Mouse (Mus musculus): ENCODE measurements at regions not wholly inside any gene's neighbourhood (a gene's known extent, or its start where the extent isn't known, plus 50 kb on each side); places are given as distances from the start of the nearest gene placed in this dataset.

DNA sequence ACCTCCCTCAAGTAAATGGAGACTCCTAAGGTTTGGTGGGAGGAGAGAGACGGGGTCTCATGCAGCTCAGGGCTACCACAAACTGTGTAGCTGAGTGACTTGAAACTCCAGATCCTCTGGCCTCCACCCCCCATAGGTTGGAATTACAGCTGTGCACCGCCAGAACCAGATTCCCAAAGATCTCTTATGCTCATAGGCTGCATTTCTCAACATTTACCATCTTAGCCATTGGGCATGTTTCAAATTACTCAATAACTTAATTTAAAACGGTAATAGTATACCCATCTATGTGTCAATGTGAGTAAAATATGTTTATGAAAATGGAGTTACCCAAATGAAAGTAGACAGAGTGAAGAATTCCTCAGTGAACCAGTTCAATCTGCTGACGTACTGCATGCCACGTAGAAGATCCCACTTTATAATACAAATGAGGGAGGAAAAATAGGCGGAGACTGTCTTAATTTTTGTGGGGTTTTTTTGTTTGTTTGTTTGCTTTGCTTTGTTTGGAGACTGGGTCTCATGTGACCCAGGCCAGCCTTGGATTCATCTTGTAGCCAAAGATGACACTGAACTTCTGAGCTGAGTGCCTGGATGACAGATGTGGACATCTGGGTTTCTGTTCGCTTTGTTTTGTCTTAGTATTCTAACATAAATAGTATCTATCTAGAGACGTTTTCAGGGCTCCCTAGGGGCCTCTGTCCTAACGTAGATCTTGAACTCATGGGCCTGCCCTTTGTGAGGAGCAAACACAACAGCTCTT is 79.1 kb downstream of the Rhob start:
- POLR2A ChIA-PET, result no interaction called here

GRCm38 (mm10) chr12:8418890-8419289 is 80.9 kb downstream of the Rhob start:
- POLR2A ChIA-PET, result no interaction called here
- CTCF ChIA-PET, result no interaction called here

More for the DNA sequence above, 79.1 kb downstream of the Rhob start:
- CTCF ChIA-PET, result no interaction called here

DNA sequence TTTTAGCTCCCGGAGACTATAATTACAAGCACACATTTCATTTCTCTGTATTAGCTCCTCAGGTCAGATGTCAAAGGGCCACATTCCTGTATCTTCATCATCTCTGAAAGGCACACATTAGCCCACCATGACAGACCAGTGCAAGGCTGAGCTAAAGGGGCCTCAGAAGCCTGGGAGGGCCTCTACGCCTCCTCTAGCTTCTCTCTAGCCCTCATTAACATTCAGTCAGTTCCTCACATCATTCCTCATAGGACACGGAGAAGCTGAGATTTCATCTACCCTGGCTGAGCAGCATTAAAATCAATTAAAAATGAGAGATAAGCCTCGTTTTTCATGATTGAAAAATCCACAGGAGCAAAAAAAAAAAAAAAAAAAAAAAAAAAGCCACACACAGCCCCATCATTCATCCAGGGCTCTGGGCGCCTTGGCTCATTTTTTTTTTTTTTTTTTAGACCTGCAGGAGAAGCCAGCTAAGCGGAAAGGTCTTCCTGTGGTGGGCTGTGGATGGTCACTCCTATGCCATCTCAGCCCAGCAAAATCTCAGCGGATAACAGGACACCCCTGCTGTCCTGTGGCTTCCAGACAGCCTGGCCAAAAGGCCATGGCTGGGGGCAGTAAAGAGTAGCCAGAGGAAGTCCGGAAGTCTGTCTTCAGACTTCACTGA is 82.5 kb downstream of the Rhob start:
- POLR2A ChIA-PET, result interaction anchor here in 1 of 4 experiments (0.6 kb wide), 1 partner anchor 901 kb away, joined by 4 read pairs; no protein-coding TSS in a partner anchor
- CTCF ChIA-PET, result interaction anchor here (0.6 to 0.7 kb wide), 5 partner anchors 16 to 239 kb away, joined by 3 to 12 read pairs (median 7); no protein-coding TSS in a partner anchor

GRCm38 (mm10) chr12:8412125-8412524 is 87.7 kb downstream of the Rhob start:
- CTCF ChIA-PET, result interaction anchor here in 2 of 4 experiments (0.7 to 2.2 kb wide), 2 partner anchors 78 to 86 kb away, joined by 6 to 7 read pairs; no protein-coding TSS in a partner anchor
- POLR2A ChIA-PET, result interaction anchor here in 2 of 4 experiments (0.9 to 3.4 kb wide), 3 partner anchors 18 to 88 kb away, joined by 3 to 12 read pairs (median 10); partner anchors contain the start of gene Rhob (in 1 of the 2)

- POLR2A ChIA-PET, result interaction anchor here in 3 of 4 experiments (0.7 to 3.4 kb wide), 7 partner anchors 8 to 90 kb away, joined by 3 to 12 read pairs (median 5); partner anchors contain the start of gene Rhob (in 3 of the 3)
- CTCF ChIA-PET, result interaction anchor here in 1 of 4 experiments (2.2 kb wide), 1 partner anchor 84 kb away, joined by 6 read pairs; no protein-coding TSS in a partner anchor
Observed at GRCm38 (mm10) chr12:8410410-8411341, 89.1 kb downstream of the Rhob start.

DNA sequence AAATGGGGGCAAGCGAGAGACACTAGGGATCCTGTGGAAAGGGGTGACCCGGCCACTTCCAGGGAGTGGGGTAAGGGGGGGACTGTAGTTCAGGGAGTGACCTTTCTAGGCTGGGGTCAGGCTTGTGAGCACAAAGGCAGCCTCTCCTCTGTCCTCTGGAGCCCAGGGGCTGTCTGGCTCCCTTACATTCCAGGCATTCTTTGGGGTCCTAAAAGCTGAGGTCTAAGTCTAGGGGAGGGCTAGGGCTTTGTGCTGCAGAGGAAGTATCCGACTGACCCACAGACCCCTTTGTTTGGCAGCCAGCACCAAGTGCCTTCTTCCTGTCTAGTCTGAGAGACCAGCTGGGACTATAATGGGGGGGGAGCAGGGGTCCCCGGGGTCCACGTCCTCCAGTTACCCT is 88.9 kb downstream of the Hs1bp3 start:
- ChIA-PET POLR2A (interaction anchor here in 2 of 4 experiments (1.0 to 1.8 kb wide), 6 partner anchors 9 to 98 kb away, joined by 3 to 8 read pairs (median 4); partner anchors contain the start of gene Rhob (in 2 of the 2)), CTCF (no interaction called here)

DNA sequence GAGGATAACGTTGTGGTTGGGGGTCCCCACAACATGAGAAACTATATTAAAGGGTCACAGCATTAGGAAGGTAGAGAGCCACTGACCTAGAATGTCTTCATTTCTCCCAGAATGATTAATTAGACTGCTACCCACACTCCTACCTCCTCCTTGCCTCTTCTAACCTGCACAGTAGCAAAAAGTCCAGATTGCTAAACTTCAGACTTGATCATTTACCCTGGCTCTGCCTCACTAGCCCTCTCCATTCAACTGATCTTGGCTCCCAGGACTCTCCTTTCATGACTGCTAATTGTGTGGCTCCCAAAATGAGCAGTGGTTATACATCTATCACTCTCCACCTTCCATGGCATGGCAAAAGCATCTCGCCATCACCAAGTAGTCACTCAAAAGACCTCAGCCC is 88.1 kb downstream of the Hs1bp3 start:
- CTCF ChIA-PET, result no interaction called here
- POLR2A ChIA-PET, result interaction anchor here in 1 of 4 experiments (1.8 kb wide), 1 partner anchor 99 kb away, joined by 5 read pairs; the partner anchor contains the start of gene Rhob

GRCm38 (mm10) chr12:8400345-8401130 is 87.3 kb downstream of the Hs1bp3 start:
- ChIA-PET CTCF (interaction anchor here in 1 of 4 experiments (0.6 kb wide), 1 partner anchor 74 kb away, joined by 3 read pairs; no protein-coding TSS in a partner anchor), POLR2A (interaction anchor here in 2 of 4 experiments (1.2 to 1.8 kb wide), 2 partner anchors 99 to 100 kb away, joined by 3 to 5 read pairs; partner anchors contain the start of gene Rhob (in 2 of the 2))

DNA sequence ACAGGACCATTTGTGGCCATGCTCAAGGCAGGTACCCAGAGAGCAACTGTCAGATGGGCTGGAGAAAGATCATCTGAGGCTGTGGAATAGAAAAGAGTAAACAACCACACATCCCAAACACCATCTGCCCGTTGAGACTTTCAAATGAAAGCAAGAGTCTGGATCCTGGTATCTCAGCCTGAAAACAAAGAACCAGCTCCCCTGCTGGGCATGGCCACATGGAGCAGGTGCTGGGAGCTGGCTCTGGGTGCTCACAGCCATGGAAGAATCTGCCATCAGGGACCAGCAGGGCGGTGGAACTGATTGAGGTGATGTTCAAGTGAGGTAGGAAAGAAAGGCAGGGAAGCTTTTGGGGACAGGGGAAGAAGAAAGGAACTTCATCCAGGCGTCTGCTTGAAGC is 85.6 kb downstream of the Hs1bp3 start:
- ChIA-PET CTCF (no interaction called here), POLR2A (interaction anchor here in 1 of 4 experiments (2.0 kb wide), 1 partner anchor 101 kb away, joined by 8 read pairs; the partner anchor contains the start of gene Rhob)

- POLR2A ChIA-PET, result interaction anchor here in 2 of 4 experiments (1.0 to 1.8 kb wide), 2 partner anchors 12 to 104 kb away, joined by 4 read pairs; partner anchors contain the start of gene Rhob (in 1 of the 2)
- CTCF ChIA-PET, result interaction anchor here in 1 of 4 experiments (0.7 kb wide), 1 partner anchor 30 kb away, joined by 5 read pairs; no protein-coding TSS in a partner anchor
Observed at GRCm38 (mm10) chr12:8396408-8396807, 83.2 kb downstream of the Hs1bp3 start.

- POLR2A ChIA-PET, result interaction anchor here in 2 of 4 experiments (1.4 to 4.4 kb wide), 5 partner anchors 9 to 105 kb away, joined by 4 to 23 read pairs (median 6); partner anchors contain the start of gene Rhob (in 2 of the 2)
- CTCF ChIA-PET, result no interaction called here
Observed at GRCm38 (mm10) chr12:8394894-8395297, 81.7 kb downstream of the Hs1bp3 start.

- ChIA-PET POLR2A (interaction anchor here in 2 of 4 experiments (0.6 to 4.4 kb wide), 7 partner anchors 8 to 106 kb away, joined by 4 to 23 read pairs (median 5); partner anchors contain the start of gene Rhob (in 2 of the 2)), CTCF (interaction anchor here in 1 of 4 experiments (0.6 kb wide), 1 partner anchor 102 kb away, joined by 3 read pairs; no protein-coding TSS in a partner anchor)
Observed at GRCm38 (mm10) chr12:8393976-8394375, 80.7 kb downstream of the Hs1bp3 start.
